Mouse (Mus musculus) liver, postnatal 0 days (tissue): Measurements from ENCODE around the gene Lhcgr.
"Not testable (repeated sequence)": the region's sequence is repeated elsewhere in the genome, so short reads cannot be mapped to it uniquely, and the experiment has no call there.

ENCODE experiments used
- CTCF ChIP-seq: sonication (generic); IDR thresholded peaks from 2 replicates; pipeline ENCODE4 v1.5.1; 2016; ENCODE audit warnings: antibody characterized with exemption, low read depth
- EP300 ChIP-seq: IDR thresholded peaks from 2 replicates; pipeline ENCODE4 v1.6.1; 2016; ENCODE audit warnings: antibody characterized with exemption, low read depth, mild to moderate bottlenecking

- TF ChIP-seq CTCF, EP300: not testable (repeated sequence)
Measured at GRCm38 (mm10) chr17:88812943-88813342, 21.2 kb upstream of the Lhcgr start.
